Mouse (Mus musculus): Measurements from ENCODE around the gene Rbfox3. TPM values are rescaled to one million over a fixed set of nuclear protein-coding genes. Genes with fewer than 3 reads are reported as not detected.

Rbfox3 gene
- polyA plus RNA-seq, 1 experiment from 2014 or later = 1.2 TPM

- TF ChIP-seq CTCF (IDR thresholded peaks at IDR 0.05; ENCODE audit: low read depth) = no peak
- H3K9ac ChIP-seq (ENCODE audit: low read depth, low read length) = no peak overlapping the region
- 0 out of 2 replicates have a peak, but pooled peaks cover 3% of the 10 kb centered on the region for H3K4me1 ChIP-seq (replicated peaks; ENCODE audit: control insufficient read depth, insufficient read depth, low read length)
- ATAC-seq = no peak
- no peaks in the 10 kb centered on the region for H3K36me3 ChIP-seq (ENCODE audit: control insufficient read depth, insufficient read depth)
- no peak overlapping the region for H3K27ac ChIP-seq (ENCODE audit: low read depth, low read length)
- 72% methylated on average over 6 of the region's 6 CpGs for WGBS
- no peak overlapping the region for H3K4me2 ChIP-seq (replicated peaks; ENCODE audit: low read depth)
- no peaks in the 10 kb centered on the region for H3K27me3 ChIP-seq (replicated peaks; ENCODE audit: control insufficient read depth, insufficient read depth, low read length)
- H3K4me3 ChIP-seq (ENCODE audit: low read depth, low read length) = no peak overlapping the region
- H3K9me3 ChIP-seq (ENCODE audit: control insufficient read depth) = no peaks in the 10 kb centered on the region
These were observed 455.6 kb downstream of the Rbfox3 start for GRCm38 (mm10) chr11:118455788-118456187.

GRCm38 (mm10) chr11:118453886-118454671 lies 457.3 kb downstream of the Rbfox3 start:
- WGBS = 66% methylated on average over 11 of the region's 11 CpGs
- Histone ChIP-seq H3K4me3 (ENCODE audit: low read depth, low read length) (no peak overlapping the region), H3K27ac (ENCODE audit: low read depth, low read length) (no peak overlapping the region), H3K36me3 (ENCODE audit: control insufficient read depth, insufficient read depth) (no peaks in the 10 kb centered on the region), H3K27me3 (replicated peaks; ENCODE audit: control insufficient read depth, insufficient read depth, low read length) (no peaks in the 10 kb centered on the region), H3K9me3 (ENCODE audit: control insufficient read depth) (no peaks in the 10 kb centered on the region), H3K9ac (ENCODE audit: low read depth, low read length) (no peak overlapping the region), H3K4me1 (replicated peaks; ENCODE audit: control insufficient read depth, insufficient read depth, low read length) (0 out of 2 replicates have a peak, but pooled peaks cover 3% of the 10 kb centered on the region), H3K4me2 (replicated peaks; ENCODE audit: low read depth) (no peak overlapping the region)
- ATAC-seq = no peak
- no peak for TF ChIP-seq CTCF (IDR thresholded peaks at IDR 0.05; ENCODE audit: low read depth)

DNA sequence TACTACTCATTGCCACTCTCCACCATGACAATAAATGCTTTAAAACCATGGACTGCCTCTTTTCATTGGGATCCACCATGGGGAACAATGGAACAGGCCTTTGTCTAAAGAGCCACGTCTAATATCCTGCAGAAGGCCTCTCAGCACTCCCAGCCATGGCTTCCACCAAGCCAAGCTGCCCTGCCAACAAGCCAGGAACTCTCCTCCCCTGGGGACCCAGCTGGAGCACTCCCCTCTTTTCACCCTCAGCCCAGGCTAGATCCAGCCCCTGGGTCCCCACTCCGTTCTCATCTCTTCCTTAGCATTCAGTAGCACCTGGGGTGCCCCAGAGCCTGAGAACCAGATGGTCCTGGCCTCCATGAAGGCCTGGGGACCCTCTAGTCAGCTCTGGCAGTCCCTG lies 458.4 kb downstream of the Rbfox3 start:
- WGBS = 83% methylated on average over 2 of the region's 2 CpGs
- Histone ChIP-seq H3K4me2 (replicated peaks; ENCODE audit: low read depth) (no peak overlapping the region), H3K36me3 (ENCODE audit: control insufficient read depth, insufficient read depth) (no peaks in the 10 kb centered on the region), H3K4me3 (ENCODE audit: low read depth, low read length) (no peak overlapping the region), H3K27me3 (replicated peaks; ENCODE audit: control insufficient read depth, insufficient read depth, low read length) (no peaks in the 10 kb centered on the region), H3K4me1 (replicated peaks; ENCODE audit: control insufficient read depth, insufficient read depth, low read length) (0 out of 2 replicates have a peak, but pooled peaks cover 3% of the 10 kb centered on the region), H3K9ac (ENCODE audit: low read depth, low read length) (no peak overlapping the region), H3K9me3 (ENCODE audit: control insufficient read depth) (no peaks in the 10 kb centered on the region), H3K27ac (ENCODE audit: low read depth, low read length) (no peak overlapping the region)
- no peak for ATAC-seq
- no peak for TF ChIP-seq CTCF (IDR thresholded peaks at IDR 0.05; ENCODE audit: low read depth)

DNA sequence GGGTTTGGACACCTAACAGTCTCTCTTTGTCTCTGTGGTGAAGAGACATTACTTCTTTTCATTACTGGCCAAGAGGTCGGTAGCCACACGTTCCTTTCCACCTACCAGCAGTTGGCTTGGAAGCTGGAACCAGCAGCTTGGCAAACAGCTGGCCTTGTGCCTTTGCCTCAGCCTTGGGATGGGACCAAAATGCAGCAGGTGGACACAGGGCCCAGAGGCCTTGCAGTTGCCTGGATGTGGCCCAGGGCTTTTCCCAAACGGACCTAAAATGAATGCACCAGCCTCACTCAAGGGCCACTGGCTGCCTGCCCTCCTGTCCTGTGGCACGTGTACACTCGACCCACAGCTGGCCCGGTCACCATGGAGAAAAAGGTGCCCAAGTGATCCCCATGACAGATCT lies 460.2 kb downstream of the Rbfox3 start:
- Histone ChIP-seq H3K4me1 (replicated peaks; ENCODE audit: control insufficient read depth, insufficient read depth, low read length) (0 out of 2 replicates have a peak, but pooled peaks cover 3% of the 10 kb centered on the region), H3K27ac (ENCODE audit: low read depth, low read length) (no peak overlapping the region), H3K9ac (ENCODE audit: low read depth, low read length) (no peak overlapping the region), H3K36me3 (ENCODE audit: control insufficient read depth, insufficient read depth) (no peaks in the 10 kb centered on the region), H3K9me3 (ENCODE audit: control insufficient read depth) (no peaks in the 10 kb centered on the region), H3K4me2 (replicated peaks; ENCODE audit: low read depth) (no peak overlapping the region), H3K4me3 (ENCODE audit: low read depth, low read length) (no peak overlapping the region), H3K27me3 (replicated peaks; ENCODE audit: control insufficient read depth, insufficient read depth, low read length) (no peaks in the 10 kb centered on the region)
- no peak for ATAC-seq
- WGBS = 84% methylated on average over 6 of the region's 6 CpGs
- TF ChIP-seq CTCF (IDR thresholded peaks at IDR 0.05; ENCODE audit: low read depth) = no peak

DNA sequence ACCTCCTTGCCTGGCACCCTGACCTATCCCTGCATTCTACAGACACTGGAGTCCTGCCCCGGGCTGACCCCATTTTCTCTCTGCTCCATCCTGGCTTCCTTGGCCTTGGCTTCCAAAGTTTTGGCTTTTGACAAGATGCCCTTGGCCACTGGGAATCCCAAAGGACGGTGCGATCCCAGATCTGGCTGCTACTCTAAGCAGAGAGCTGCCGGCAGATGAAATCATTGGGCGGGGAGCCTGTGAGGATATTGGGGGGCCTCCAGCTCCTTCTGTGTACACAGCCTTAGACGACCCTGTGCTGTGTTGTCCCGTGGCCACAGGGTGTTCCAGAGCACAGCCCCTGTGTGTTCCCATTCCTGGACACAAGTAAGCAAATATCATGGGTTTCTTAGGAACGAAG lies 463.0 kb downstream of the Rbfox3 start:
- H3K4me3 ChIP-seq (ENCODE audit: low read depth, low read length) = no peak overlapping the region
- H3K4me2 ChIP-seq (replicated peaks; ENCODE audit: low read depth) = no peak overlapping the region
- H3K27ac ChIP-seq (ENCODE audit: low read depth, low read length) = no peak overlapping the region
- ATAC-seq = no peak
- H3K9ac ChIP-seq (ENCODE audit: low read depth, low read length) = no peak overlapping the region
- H3K9me3 ChIP-seq (ENCODE audit: control insufficient read depth) = no peaks in the 10 kb centered on the region
- no peaks in the 10 kb centered on the region for H3K4me1 ChIP-seq (replicated peaks; ENCODE audit: control insufficient read depth, insufficient read depth, low read length)
- WGBS = 75% methylated on average over 8 of the region's 8 CpGs
- TF ChIP-seq CTCF (IDR thresholded peaks at IDR 0.05; ENCODE audit: low read depth) = no peak
- H3K36me3 ChIP-seq (ENCODE audit: control insufficient read depth, insufficient read depth) = no peaks in the 10 kb centered on the region; the same call in 1 of the 2 replicates
- no peaks in the 10 kb centered on the region for H3K27me3 ChIP-seq (replicated peaks; ENCODE audit: control insufficient read depth, insufficient read depth, low read length)

GRCm38 (mm10) chr11:118447346-118447745 lies 464.1 kb downstream of the Rbfox3 start:
- TF ChIP-seq CTCF (IDR thresholded peaks at IDR 0.05; ENCODE audit: low read depth) = no peak
- no peak overlapping the region for H3K9ac ChIP-seq (ENCODE audit: low read depth, low read length)
- no peaks in the 10 kb centered on the region for H3K4me1 ChIP-seq (replicated peaks; ENCODE audit: control insufficient read depth, insufficient read depth, low read length)
- no peak overlapping the region for H3K4me3 ChIP-seq (ENCODE audit: low read depth, low read length)
- H3K9me3 ChIP-seq (ENCODE audit: control insufficient read depth) = no peaks in the 10 kb centered on the region
- H3K27me3 ChIP-seq (replicated peaks; ENCODE audit: control insufficient read depth, insufficient read depth, low read length) = no peaks in the 10 kb centered on the region
- WGBS = 64% methylated on average over 4 of the region's 4 CpGs
- ATAC-seq = no peak
- no peaks in the 10 kb centered on the region; the same call in 1 of the 2 replicates for H3K36me3 ChIP-seq (ENCODE audit: control insufficient read depth, insufficient read depth)
- no peak overlapping the region for H3K4me2 ChIP-seq (replicated peaks; ENCODE audit: low read depth)
- H3K27ac ChIP-seq (ENCODE audit: low read depth, low read length) = no peak overlapping the region

All from intestine, postnatal 0 days (tissue).